Mouse (Mus musculus): Measurements from ENCODE around the gene Lrrc46. TPM values are rescaled to one million over a fixed set of nuclear protein-coding genes. Genes with fewer than 3 reads are reported as not detected.

Gene Lrrc46
- polyA plus RNA-seq, 1 experiment from 2014 or later = 2.2 TPM

DNA sequence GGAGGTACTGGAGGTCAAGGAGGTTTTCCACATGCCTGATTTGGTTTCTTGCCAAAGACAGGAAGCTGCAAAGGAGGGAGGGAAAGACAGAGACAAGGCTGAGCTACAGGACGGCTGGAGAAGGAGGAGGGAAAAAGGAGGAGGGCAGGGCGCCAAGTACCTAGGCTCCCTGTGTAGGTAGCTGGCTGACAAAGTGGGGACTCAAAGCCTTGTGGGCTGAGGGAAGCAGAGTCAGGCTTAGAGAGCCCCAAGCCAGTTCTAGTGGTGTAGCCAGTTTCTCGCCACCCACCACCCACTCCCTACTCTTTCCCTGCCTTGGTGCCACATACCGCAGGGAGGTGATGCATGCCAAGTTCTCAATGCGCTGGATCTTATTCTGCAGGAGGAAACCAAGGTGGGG, 5.1 kb downstream of the Lrrc46 start:
- Histone ChIP-seq H3K27me3 (ENCODE audit: control insufficient read depth, insufficient read depth, low read length) (no peaks in the 10 kb centered on the region), H3K9ac (replicated peaks; ENCODE audit: low read depth, low read length) (no peak overlapping the region), H3K27ac (ENCODE audit: low read depth, low read length) (no peak overlapping the region), H3K4me3 (ENCODE audit: low read depth, low read length) (no peak overlapping the region), H3K4me1 (ENCODE audit: control insufficient read depth, insufficient read depth, low read length) (no peaks in the 10 kb centered on the region), H3K36me3 (ENCODE audit: control insufficient read depth, insufficient read depth, low read length) (no peaks in the 10 kb centered on the region; the same call in 1 of the 2 replicates), H3K9me3 (ENCODE audit: control insufficient read depth, low read length) (no peaks in the 10 kb centered on the region), H3K4me2 (ENCODE audit: low read depth, low read length) (no peak overlapping the region)
- no peak for ATAC-seq (ENCODE audit: low read depth)
- WGBS = 91% methylated on average over 5 of the region's 5 CpGs

DNA sequence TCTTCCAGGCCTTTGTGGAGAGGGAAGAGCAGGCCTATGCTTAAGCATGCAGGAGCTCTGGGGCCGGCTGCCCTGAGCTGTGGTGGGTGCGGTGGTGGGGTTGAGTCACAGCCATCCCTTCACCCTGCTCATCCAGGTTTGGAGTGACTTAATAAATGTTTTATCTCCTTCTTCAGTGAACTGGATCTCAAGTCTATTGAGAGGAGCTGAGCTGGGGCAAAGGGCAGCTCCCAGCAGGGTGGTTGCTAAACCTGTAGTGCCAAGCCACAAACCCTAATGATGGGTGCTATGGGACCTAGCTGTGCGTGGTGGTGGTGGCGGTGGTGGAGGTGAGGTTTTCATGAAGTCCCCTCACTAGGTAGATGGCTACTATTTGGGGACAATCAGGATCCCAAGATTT, 7.4 kb downstream of the Lrrc46 start:
- H3K9me3 ChIP-seq (ENCODE audit: control insufficient read depth, low read length) = no peaks in the 10 kb centered on the region
- no peak overlapping the region for H3K9ac ChIP-seq (replicated peaks; ENCODE audit: low read depth, low read length)
- no peaks in the 10 kb centered on the region for H3K27me3 ChIP-seq (ENCODE audit: control insufficient read depth, insufficient read depth, low read length)
- no peak overlapping the region for H3K27ac ChIP-seq (ENCODE audit: low read depth, low read length)
- no peaks in the 10 kb centered on the region; the same call in 1 of the 2 replicates for H3K36me3 ChIP-seq (ENCODE audit: control insufficient read depth, insufficient read depth, low read length)
- ATAC-seq (ENCODE audit: low read depth) = no peak
- WGBS = 92% methylated on average over 4 of the region's 4 CpGs
- H3K4me2 ChIP-seq (ENCODE audit: low read depth, low read length) = no peak overlapping the region
- no peak overlapping the region for H3K4me3 ChIP-seq (ENCODE audit: low read depth, low read length)
- no peaks in the 10 kb centered on the region for H3K4me1 ChIP-seq (ENCODE audit: control insufficient read depth, insufficient read depth, low read length)

GRCm38 (mm10) chr11:97032499-97032898, 8.7 kb downstream of the Lrrc46 start:
- no peaks in the 10 kb centered on the region; the same call in 1 of the 2 replicates for H3K36me3 ChIP-seq (ENCODE audit: control insufficient read depth, insufficient read depth, low read length)
- ATAC-seq (ENCODE audit: low read depth) = no peak

GRCm38 (mm10) chr11:97031977-97032376, 9.2 kb downstream of the Lrrc46 start:
- no peaks in the 10 kb centered on the region for H3K4me1 ChIP-seq (ENCODE audit: control insufficient read depth, insufficient read depth, low read length)
- H3K27ac ChIP-seq (ENCODE audit: low read depth, low read length) = no peak overlapping the region
- H3K9me3 ChIP-seq (ENCODE audit: control insufficient read depth, low read length) = no peaks in the 10 kb centered on the region
- no peak overlapping the region for H3K9ac ChIP-seq (replicated peaks; ENCODE audit: low read depth, low read length)
- no peaks in the 10 kb centered on the region; the same call in 1 of the 2 replicates for H3K36me3 ChIP-seq (ENCODE audit: control insufficient read depth, insufficient read depth, low read length)
- 79% methylated on average over 12 of the region's 12 CpGs for WGBS
- no peak overlapping the region for H3K4me3 ChIP-seq (ENCODE audit: low read depth, low read length)
- H3K27me3 ChIP-seq (ENCODE audit: control insufficient read depth, insufficient read depth, low read length) = no peaks in the 10 kb centered on the region
- H3K4me2 ChIP-seq (ENCODE audit: low read depth, low read length) = no peak overlapping the region
- no peak for ATAC-seq (ENCODE audit: low read depth)

More at GRCm38 (mm10) chr11:97032499-97032898, 8.7 kb downstream of the Lrrc46 start:
- H3K4me2 ChIP-seq (ENCODE audit: low read depth, low read length) = no peak overlapping the region
- H3K4me3 ChIP-seq (ENCODE audit: low read depth, low read length) = no peak overlapping the region
- no peaks in the 10 kb centered on the region for H3K9me3 ChIP-seq (ENCODE audit: control insufficient read depth, low read length)
- WGBS = 98% methylated on average over 4 of the region's 4 CpGs
- no peak overlapping the region for H3K9ac ChIP-seq (replicated peaks; ENCODE audit: low read depth, low read length)
- no peaks in the 10 kb centered on the region for H3K27me3 ChIP-seq (ENCODE audit: control insufficient read depth, insufficient read depth, low read length)
- no peak overlapping the region for H3K27ac ChIP-seq (ENCODE audit: low read depth, low read length)
- H3K4me1 ChIP-seq (ENCODE audit: control insufficient read depth, insufficient read depth, low read length) = no peaks in the 10 kb centered on the region

GRCm38 (mm10) chr11:97030426-97030825, 10.8 kb downstream of the Lrrc46 start:
- 23% methylated on average over 15 of the region's 15 CpGs for WGBS
- Histone ChIP-seq H3K27ac (ENCODE audit: low read depth, low read length) (peak overlapping the region; percentile 41), H3K9ac (replicated peaks; ENCODE audit: low read depth, low read length) (peak overlapping the region; percentile 53), H3K36me3 (ENCODE audit: control insufficient read depth, insufficient read depth, low read length) (no peaks in the 10 kb centered on the region; the same call in 1 of the 2 replicates), H3K4me1 (ENCODE audit: control insufficient read depth, insufficient read depth, low read length) (peaks cover 3% of the 10 kb centered on the region; the same call in 1 of the 2 replicates), H3K9me3 (ENCODE audit: control insufficient read depth, low read length) (no peaks in the 10 kb centered on the region), H3K4me3 (ENCODE audit: low read depth, low read length) (peak overlapping the region; percentile 46), H3K27me3 (ENCODE audit: control insufficient read depth, insufficient read depth, low read length) (no peaks in the 10 kb centered on the region), H3K4me2 (ENCODE audit: low read depth, low read length) (peak overlapping the region; percentile 78)
- ATAC-seq (ENCODE audit: low read depth) = no peak

DNA sequence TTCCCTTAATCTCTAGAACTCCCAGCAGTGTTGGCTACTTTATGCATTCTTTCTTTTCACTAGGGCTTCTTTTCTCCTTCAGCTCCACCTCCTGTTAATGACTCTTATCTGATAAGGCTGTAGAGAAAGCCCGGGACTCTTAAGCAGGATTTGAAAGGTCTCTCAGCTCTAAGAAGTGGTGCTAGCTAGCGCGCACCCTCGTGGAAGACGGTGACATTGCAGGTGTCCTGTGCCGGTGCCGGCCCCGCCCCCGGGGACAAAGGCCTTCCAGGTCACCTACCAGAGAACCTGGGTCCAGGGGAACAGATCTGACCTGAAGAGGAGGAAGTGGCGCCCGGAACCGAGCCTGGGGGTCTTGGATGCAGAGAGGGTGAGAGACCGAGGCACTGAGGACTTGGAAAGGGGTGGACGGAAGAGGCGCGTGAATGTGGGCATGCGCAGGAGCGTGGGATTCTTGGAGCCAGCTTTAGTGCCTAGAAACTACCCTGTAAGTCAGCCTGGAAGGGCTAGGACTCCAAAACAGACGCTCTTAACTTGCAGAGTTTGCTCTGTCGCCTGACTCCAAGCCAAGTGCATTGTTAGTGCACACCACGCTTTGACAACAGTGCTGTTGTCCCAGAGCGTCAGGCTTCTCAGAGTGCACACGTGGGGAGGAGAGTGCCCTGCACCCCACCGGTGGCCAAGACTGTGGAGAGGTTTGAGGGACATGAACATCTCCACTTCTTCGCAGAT, 11.4 kb downstream of the Lrrc46 start, which contains the start of gene Scrn2:
Gene Scrn2, plus strand, starts transcription at position 253 of the 732 bp plus-strand sequence.
- peak within 1 kb of the TSS; percentile 41 for H3K27ac ChIP-seq (ENCODE audit: low read depth, low read length)
- H3K27me3 ChIP-seq (ENCODE audit: control insufficient read depth, insufficient read depth, low read length) = no peaks in the 10 kb centered on the region
- WGBS = under 1% methylated on average over 25 of the region's 25 CpGs
- peak within 1 kb of the TSS; percentile 46 for H3K4me3 ChIP-seq (ENCODE audit: low read depth, low read length)
- H3K36me3 ChIP-seq (ENCODE audit: control insufficient read depth, insufficient read depth, low read length) = no peaks in the 10 kb centered on the region; the same call in 1 of the 2 replicates
- peak; percentile 76 for ATAC-seq (ENCODE audit: low read depth)
- H3K9ac ChIP-seq (replicated peaks; ENCODE audit: low read depth, low read length) = peak within 1 kb of the TSS; percentile 53
- no peaks in the 10 kb centered on the region for H3K9me3 ChIP-seq (ENCODE audit: control insufficient read depth, low read length)
- peaks cover 3% of the 10 kb centered on the region; the same call in 1 of the 2 replicates for H3K4me1 ChIP-seq (ENCODE audit: control insufficient read depth, insufficient read depth, low read length)
- peak within 1 kb of the TSS; percentile 78 for H3K4me2 ChIP-seq (ENCODE audit: low read depth, low read length)

- under 1% methylated on average over 17 of the region's 17 CpGs for WGBS
These were observed 15.4 kb downstream of the Lrrc46 start for GRCm38 (mm10) chr11:97025721-97026344.

DNA sequence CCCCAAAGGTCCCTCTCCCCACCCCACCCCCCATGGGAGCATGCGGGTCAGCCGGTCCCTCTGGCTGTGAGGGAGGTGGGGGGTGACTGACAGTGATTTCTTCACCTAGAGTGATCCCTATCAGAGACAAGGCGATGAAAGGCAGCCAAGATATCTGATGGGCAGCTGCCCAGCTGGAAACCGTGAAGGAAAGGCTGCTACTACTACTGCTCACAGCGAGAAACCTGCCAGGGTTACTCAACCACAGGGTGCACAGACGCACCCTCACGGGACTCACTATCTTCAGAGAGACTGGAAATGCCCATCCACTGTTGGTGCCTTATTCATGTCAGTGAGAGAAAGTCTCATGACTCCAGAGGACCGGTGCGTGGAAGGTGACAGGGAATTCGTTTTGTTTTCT, 16.2 kb downstream of the Lrrc46 start:
- WGBS = 28% methylated on average over 10 of the region's 10 CpGs

More at GRCm38 (mm10) chr11:97025721-97026344, 15.4 kb downstream of the Lrrc46 start:
- 0 out of 2 replicates have a peak overlapping the region, but pooled peaks have one; percentile 12 for H3K9ac ChIP-seq (replicated peaks; ENCODE audit: low read depth, low read length)
- H3K4me1 ChIP-seq (ENCODE audit: control insufficient read depth, insufficient read depth, low read length) = peaks cover 8% of the 10 kb centered on the region; the same call in 1 of the 2 replicates
- peak overlapping the region; percentile 43 for H3K4me2 ChIP-seq (ENCODE audit: low read depth, low read length)
- H3K36me3 ChIP-seq (ENCODE audit: control insufficient read depth, insufficient read depth, low read length) = no peaks in the 10 kb centered on the region
- H3K27me3 ChIP-seq (ENCODE audit: control insufficient read depth, insufficient read depth, low read length) = peaks cover 26% of the 10 kb centered on the region
- peak overlapping the region; percentile 17; the same call in 1 of the 2 replicates for H3K4me3 ChIP-seq (ENCODE audit: low read depth, low read length)
- ATAC-seq (ENCODE audit: low read depth) = 0 out of 2 replicates have a peak, but pooled peaks have one; percentile 12
- H3K9me3 ChIP-seq (ENCODE audit: control insufficient read depth, low read length) = no peaks in the 10 kb centered on the region
- no peak overlapping the region for H3K27ac ChIP-seq (ENCODE audit: low read depth, low read length)

More for the DNA sequence above, 16.2 kb downstream of the Lrrc46 start:
- no peak overlapping the region for H3K27ac ChIP-seq (ENCODE audit: low read depth, low read length)
- no peak overlapping the region for H3K4me2 ChIP-seq (ENCODE audit: low read depth, low read length)
- ATAC-seq (ENCODE audit: low read depth) = no peak
- no peaks in the 10 kb centered on the region for H3K36me3 ChIP-seq (ENCODE audit: control insufficient read depth, insufficient read depth, low read length)
- H3K9ac ChIP-seq (replicated peaks; ENCODE audit: low read depth, low read length) = no peak overlapping the region
- peaks cover 32% of the 10 kb centered on the region for H3K27me3 ChIP-seq (ENCODE audit: control insufficient read depth, insufficient read depth, low read length)
- no peak overlapping the region for H3K4me3 ChIP-seq (ENCODE audit: low read depth, low read length)
- H3K4me1 ChIP-seq (ENCODE audit: control insufficient read depth, insufficient read depth, low read length) = peaks cover 8% of the 10 kb centered on the region; the same call in 1 of the 2 replicates
- no peaks in the 10 kb centered on the region for H3K9me3 ChIP-seq (ENCODE audit: control insufficient read depth, low read length)

Measured in neural tube, embryonic 14.5 days (tissue).